Mouse (Mus musculus): Measurements from ENCODE around the gene Ednrb. TPM values are rescaled to one million over a fixed set of nuclear protein-coding genes. Genes with fewer than 3 reads are reported as not detected.
A peak's percentile ranks its signal among the peaks of the same experiment; 100 is the strongest.

Gene Ednrb
- total RNA-seq (2021) = 10 to 100 TPM; 77.8 to 89.5 TPM
- long read RNA-seq, experiment 1, full-length matches to known transcripts = 55 of 58 reads
- long read RNA-seq, experiment 1, partial matches to known transcripts = 1 of 58 reads
- long read RNA-seq, experiment 1, other reads (novel, unspliced or antisense) = 2 of 58 reads
- long read RNA-seq, experiment 2, full-length matches to known transcripts = 62 of 73 reads
- long read RNA-seq, experiment 2, partial matches to known transcripts = 5 of 73 reads
- long read RNA-seq, experiment 2, other reads (novel, unspliced or antisense) = 6 of 73 reads

DNA sequence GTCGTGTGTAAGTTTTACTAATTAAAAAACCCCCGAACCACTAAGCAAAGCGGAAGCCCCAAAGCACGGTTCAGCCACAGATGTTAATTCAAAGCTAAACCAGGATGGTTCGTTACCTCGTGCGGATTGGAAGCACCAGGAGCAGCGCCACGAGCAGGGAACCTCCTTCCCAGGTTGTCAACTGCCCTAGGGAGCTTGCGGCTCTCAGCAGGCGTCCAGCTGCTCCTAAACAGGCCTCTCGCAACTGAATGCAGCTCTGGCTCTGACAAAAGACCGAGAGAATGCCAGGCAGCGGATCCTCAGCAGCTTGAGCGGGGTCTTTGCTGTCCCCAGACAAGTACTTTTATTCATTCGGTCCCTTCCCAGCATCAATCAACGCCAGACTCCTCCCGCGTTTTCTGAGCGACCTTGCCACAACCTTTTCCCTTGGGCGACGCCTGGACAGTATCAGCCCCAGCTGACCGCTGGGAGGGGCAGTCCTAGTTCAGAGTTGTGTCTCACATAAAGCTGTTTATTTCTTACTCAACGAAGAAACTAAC, at the start of gene Ednrb:
Gene Ednrb (minus strand): TSS at position 392 of the 539 bp plus-strand sequence.
- DNase-seq (ENCODE audit: low spot score in 2 of 2) = no peak

- no peak for DNase-seq (ENCODE audit: low spot score in 2 of 2)
Observed at GRCm38 (mm10) chr14:103892411-103892938, 48.3 kb upstream of the Ednrb start.

- DNase-seq (ENCODE audit: low spot score in 2 of 2) = no peak
Observed at GRCm38 (mm10) chr14:103890761-103891160, 46.6 kb upstream of the Ednrb start.

GRCm38 (mm10) chr14:103884892-103885575, 40.8 kb upstream of the Ednrb start:
- DNase-seq (ENCODE audit: low spot score in 2 of 2) = no peak

DNA sequence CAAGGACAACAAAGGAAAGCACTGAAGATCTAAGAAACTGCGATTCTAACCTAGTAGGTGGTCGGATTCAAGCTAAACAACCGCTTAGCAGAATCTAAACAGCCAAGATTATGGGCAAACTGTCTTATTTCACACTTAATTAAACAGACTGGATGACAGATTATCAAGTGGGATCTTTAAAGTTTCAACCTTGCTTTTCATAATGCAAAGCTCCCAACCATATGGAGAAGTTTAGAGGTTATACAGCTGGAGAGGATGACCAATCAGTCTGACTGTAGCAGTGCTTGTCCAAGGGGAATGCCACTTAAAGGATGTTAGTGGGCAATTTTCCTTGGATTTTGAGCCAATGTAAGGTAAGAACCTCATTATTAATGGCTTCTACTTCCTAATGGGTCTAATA, 38.7 kb upstream of the Ednrb start:
- no peak for DNase-seq (ENCODE audit: low spot score in 2 of 2)

GRCm38 (mm10) chr14:103877117-103877516, 32.9 kb upstream of the Ednrb start:
- no peak for DNase-seq (ENCODE audit: low spot score in 2 of 2)

- no peak for DNase-seq (ENCODE audit: low spot score in 2 of 2)
Observed at GRCm38 (mm10) chr14:103876598-103876997, 32.4 kb upstream of the Ednrb start.

DNA sequence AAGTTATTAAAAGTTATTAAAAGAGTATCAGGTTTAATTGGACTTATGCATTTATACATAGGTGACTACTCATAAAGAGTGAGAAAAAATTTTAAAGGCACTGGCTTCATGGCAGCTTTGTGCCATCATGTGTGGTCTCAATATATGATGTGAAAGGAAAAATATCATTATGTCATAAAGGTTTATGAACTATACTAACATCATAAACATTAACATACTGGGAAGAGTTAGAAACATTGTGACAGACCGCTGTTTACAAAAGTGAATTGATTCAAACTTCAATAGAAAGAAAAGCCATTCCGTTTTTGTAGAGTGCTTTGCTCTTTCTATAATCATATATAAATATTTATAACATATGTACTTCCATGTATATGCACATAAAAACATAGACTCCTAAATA, 22.4 kb upstream of the Ednrb start:
- no peak for DNase-seq (ENCODE audit: low spot score in 2 of 2)

DNA sequence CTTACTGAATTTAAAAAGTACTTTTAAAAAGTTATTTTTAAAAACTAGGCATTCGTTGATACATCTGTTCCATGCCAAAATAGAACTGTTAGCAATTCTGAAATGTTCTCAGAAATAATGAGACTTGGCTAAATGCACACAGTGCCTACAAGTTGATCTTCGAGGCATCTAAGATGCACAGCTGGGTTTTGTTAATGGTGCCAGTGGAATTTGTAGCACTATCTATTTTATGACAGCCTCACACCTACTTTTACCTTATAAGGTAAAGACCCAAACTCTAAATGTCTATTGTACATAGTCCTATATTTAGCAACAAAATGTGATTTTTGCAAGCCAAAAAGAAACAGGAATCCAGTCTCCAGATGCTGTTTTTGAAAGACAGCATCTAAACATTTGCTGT, 21.0 kb upstream of the Ednrb start:
- DNase-seq (ENCODE audit: low spot score in 2 of 2) = no peak

- no peak for DNase-seq (ENCODE audit: low spot score in 2 of 2)
Observed at GRCm38 (mm10) chr14:103850071-103850845, 6.1 kb upstream of the Ednrb start.

DNA sequence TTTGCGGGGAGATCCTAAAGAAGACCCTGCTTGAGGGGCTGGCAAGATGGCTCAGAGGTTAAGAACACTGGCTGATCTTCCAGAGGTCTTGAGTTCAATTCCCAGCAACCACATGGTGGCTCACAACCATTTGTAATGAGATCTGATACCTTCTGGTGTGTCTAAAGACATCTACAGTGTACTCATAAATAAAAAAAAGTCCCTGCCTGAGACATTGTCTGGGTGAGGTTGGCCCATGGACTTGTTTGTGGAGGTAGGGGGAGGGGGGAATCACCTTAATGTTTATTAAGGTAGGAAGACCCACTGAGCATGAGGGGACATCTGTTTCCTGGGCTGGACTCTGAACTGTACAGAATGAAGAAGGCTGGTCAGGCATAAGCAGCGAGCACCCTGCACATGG, 1.5 kb upstream of the Ednrb start:
- no peak for DNase-seq (ENCODE audit: low spot score in 2 of 2)

GRCm38 (mm10) chr14:103844944-103845343, 742 bp upstream of the Ednrb start:
- DNase-seq (ENCODE audit: low spot score in 2 of 2) = no peak

- peak; percentile 55 to 56 for DNase-seq (ENCODE audit: low spot score in 2 of 2)
Observed at GRCm38 (mm10) chr14:103843371-103844001, 716 bp downstream of the Ednrb start.

GRCm38 (mm10) chr14:103842896-103843295, 1.3 kb downstream of the Ednrb start:
- DNase-seq (ENCODE audit: low spot score in 2 of 2) = no peak

DNA sequence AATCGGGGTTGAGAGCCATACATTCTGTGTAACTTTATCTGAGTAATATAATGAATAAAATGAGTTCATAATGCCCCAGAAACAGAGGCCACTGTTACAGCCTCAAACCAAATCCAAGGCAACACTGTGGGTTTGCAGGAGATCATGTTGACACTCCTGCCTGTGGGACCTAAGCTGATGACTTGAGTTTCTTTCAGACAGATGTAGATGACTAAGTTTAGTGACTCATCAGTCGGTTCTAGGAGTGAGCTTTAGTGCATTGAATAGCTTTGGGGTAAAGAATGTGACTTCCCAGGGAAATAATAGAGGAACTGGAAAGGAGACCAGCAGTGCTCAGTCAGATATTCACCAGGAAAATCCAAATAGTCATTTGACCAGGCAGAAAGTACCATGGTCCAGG, 3.8 kb downstream of the Ednrb start:
- DNase-seq (ENCODE audit: low spot score in 2 of 2) = no peak

GRCm38 (mm10) chr14:103838887-103839286, 5.3 kb downstream of the Ednrb start:
- DNase-seq (ENCODE audit: low spot score in 2 of 2) = no peak

DNA sequence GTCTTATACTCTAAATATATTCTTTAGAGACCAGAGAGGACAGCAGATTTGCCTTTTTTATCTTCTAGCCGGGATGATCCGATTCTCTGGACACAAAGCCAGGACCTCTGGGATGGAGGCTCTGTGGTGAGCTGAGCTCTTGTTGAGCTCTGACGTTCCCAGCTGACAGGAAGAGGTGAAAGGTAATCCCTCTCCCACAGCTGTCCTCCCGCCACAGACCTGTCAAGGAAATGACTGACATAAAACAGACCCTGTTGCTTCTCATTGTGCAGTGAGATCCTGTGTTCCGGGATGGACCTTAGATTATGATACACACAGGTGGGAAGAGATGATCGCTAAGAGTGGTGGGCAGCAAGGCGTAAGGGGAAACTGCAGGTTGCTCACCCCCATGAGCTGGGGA, 9.6 kb downstream of the Ednrb start:
- no peak for DNase-seq (ENCODE audit: low spot score in 2 of 2)

DNA sequence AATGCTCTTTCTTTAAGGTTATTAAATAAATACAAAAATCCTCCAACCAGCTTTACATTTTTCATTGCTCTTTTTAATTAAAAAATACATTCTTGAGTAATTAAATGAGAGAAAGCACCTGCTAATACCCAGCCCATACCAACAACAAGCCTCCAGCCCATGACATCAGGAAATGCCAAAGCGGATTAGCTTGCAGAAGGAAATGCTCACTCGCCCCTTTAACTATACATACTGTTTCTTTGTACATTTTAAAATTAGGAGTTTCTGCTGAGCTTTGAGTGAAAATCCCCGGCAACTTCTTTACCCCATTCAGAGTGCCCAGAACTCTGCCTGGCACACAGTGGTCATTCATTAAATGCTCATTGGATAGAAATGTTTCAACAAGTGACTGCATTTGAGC, 10.1 kb downstream of the Ednrb start:
- no peak for DNase-seq (ENCODE audit: low spot score in 2 of 2)

DNA sequence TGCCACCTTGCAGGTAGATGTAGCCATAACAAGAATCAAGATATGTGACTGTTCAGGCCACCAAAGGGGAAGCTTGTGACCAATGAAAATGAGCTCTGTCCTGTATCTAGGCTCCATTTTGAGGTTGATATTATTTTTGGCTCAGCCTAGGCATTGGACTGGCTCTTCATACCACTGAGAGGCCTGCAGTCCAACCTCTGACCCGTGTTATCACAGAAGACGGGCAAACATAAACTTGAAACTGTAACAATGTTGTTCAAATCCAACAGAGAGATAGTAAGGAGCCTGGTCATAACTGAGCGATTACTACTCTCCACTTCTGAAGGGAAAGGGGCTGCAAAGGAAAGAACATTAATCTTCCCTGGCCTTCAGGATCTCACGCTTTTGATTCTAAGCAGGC, 11.7 kb downstream of the Ednrb start:
- no peak for DNase-seq (ENCODE audit: low spot score in 2 of 2)

DNA sequence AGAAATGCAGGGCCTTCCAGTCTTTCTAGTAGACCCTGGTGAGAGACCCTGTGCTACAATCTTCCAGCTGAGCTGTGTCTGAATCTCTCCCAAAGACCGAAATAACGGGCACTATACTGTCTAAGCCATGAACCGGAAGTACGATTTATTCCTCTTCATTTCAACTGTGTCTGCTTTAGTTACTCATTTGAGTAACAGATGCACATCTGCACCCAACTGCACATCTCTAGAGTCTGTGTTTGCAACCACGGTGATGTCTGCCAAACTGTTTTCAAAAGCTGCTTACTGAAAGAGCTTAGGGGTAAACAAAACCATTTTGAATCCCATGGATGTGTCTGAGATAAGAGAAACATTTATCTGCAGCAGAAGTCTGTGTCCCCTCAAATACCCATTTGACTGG, 13.2 kb downstream of the Ednrb start:
- no peak for DNase-seq (ENCODE audit: low spot score in 2 of 2)

DNA sequence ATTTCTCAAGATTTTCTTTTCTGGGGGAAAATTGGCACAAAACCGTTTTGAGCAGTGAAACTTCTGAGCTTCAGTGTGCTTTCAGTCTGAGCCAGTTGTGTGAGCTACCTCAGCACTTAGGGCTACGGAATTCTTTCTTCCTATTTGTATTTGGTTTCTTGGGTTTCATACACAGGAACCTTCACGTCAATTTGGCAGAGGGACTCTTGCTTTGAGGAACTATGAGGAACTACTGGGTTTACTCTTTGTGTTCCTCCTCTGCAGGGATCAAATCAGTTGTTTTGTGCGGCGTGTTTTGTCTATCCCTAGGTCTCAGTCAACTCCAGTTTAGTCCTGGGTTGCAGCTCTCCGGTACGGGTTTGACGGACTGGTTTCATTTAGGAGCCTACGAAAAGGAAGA, 17.9 kb downstream of the Ednrb start:
- no peak for DNase-seq (ENCODE audit: low spot score in 2 of 2)

Measured in layer of hippocampus, postnatal 14 days (tissue).